Mouse (Mus musculus) cerebellum, postnatal 36 days (tissue): ENCODE measurements around the gene Gfer.

ENCODE experiments used
- DNase-seq, 2 experiments: peaks; one replicate each; pipeline ENCODE4 v3.0.0; 2021 to 2022; ENCODE audit warnings: mixed read lengths in 2 of 2

Gfer gene

GRCm38 (mm10) chr17:24696011-24696697 lies at the start of gene Gfer, which contains the start of gene Noxo1:
Gene Gfer (minus strand): TSS chr17:24696156.
Gene Noxo1 (plus strand): TSS chr17:24696234.
- peak; percentile 78 to 90 for DNase-seq

GRCm38 (mm10) chr17:24744381-24744780 lies 48.4 kb upstream of the Gfer start:
- no peak for DNase-seq

- no peak for DNase-seq
Measured at GRCm38 (mm10) chr17:24743896-24744295, 47.9 kb upstream of the Gfer start.

- DNase-seq: no peak
Measured at GRCm38 (mm10) chr17:24742307-24742706, 46.4 kb upstream of the Gfer start.

GRCm38 (mm10) chr17:24739926-24740325 lies 44.0 kb upstream of the Gfer start:
- DNase-seq: no peak

- DNase-seq: no peak
Measured at GRCm38 (mm10) chr17:24738238-24738637, 42.3 kb upstream of the Gfer start.

GRCm38 (mm10) chr17:24737135-24737810 lies 41.3 kb upstream of the Gfer start:
- DNase-seq: no peak

- peak; percentile 88 to 91 for DNase-seq
Measured at GRCm38 (mm10) chr17:24736330-24737051, 40.5 kb upstream of the Gfer start, which contains the start of gene Msrb1. Gene Msrb1 (plus strand): TSS chr17:24736642.

GRCm38 (mm10) chr17:24735446-24735845 lies 39.5 kb upstream of the Gfer start:
- no peak for DNase-seq

- no peak for DNase-seq
Measured at GRCm38 (mm10) chr17:24734513-24734912, 38.6 kb upstream of the Gfer start.

- DNase-seq: no peak
Measured at GRCm38 (mm10) chr17:24733434-24734050, 37.6 kb upstream of the Gfer start.

GRCm38 (mm10) chr17:24732233-24732935 lies 36.4 kb upstream of the Gfer start:
- DNase-seq: no peak

GRCm38 (mm10) chr17:24730787-24731186 lies 34.8 kb upstream of the Gfer start:
- no peak for DNase-seq

GRCm38 (mm10) chr17:24729067-24729466 lies 33.1 kb upstream of the Gfer start:
- no peak for DNase-seq

- no peak for DNase-seq
Measured at GRCm38 (mm10) chr17:24728184-24728583, 32.2 kb upstream of the Gfer start.

- no peak for DNase-seq
Measured at GRCm38 (mm10) chr17:24727618-24728017, 31.7 kb upstream of the Gfer start, which contains the start of gene Rpl3l. Gene Rpl3l (plus strand): TSS chr17:24727820.

- DNase-seq: no peak
Measured at GRCm38 (mm10) chr17:24725637-24726390, 29.9 kb upstream of the Gfer start.

GRCm38 (mm10) chr17:24724184-24724583 lies 28.2 kb upstream of the Gfer start, which contains the start of gene Ndufb10:
Gene Ndufb10 (minus strand): TSS chr17:24724478.
- peak; percentile 98 to 99 for DNase-seq

- peak in 1 of 2 experiments; percentile 28 for DNase-seq
Measured at GRCm38 (mm10) chr17:24723881-24724180, 27.9 kb upstream of the Gfer start.

GRCm38 (mm10) chr17:24723122-24723880 lies 27.3 kb upstream of the Gfer start:
- no peak for DNase-seq
